Mouse (Mus musculus) brain, embryonic 14.5 days (tissue): ENCODE measurements around the gene Schip1. TPM values are rescaled to one million over a fixed set of nuclear protein-coding genes. Genes with fewer than 3 reads are reported as not detected.

Source experiments
- DNase-seq: peaks from one replicate; pipeline ENCODE4 v3.0.0-alpha.2; 2011; ENCODE audit warnings: low read depth
- CTCF ChIP-seq: fragments of 200-500 bp; IDR thresholded peaks from 2 replicates; pipeline ENCODE4 v1.5.1; 2012; ENCODE audit warnings: inconsistent platforms, mild to moderate bottlenecking, moderate library complexity, borderline replicate concordance; ENCODE audit not compliant: insufficient read depth, insufficient read length; ENCODE audit errors: extremely low read depth
- POLR2A ChIP-seq: fragments of 200-500 bp; IDR thresholded peaks from 2 replicates; pipeline ENCODE4 v1.6.1; 2012; ENCODE audit warnings: mild to moderate bottlenecking, inconsistent platforms, borderline replicate concordance; ENCODE audit not compliant: poor library complexity, insufficient read depth, insufficient read length, severe bottlenecking; ENCODE audit errors: extremely low read depth
- polyA plus RNA-seq: library from polyadenylated mRNA; depleted of rRNA; stranded (reverse); fragments of >200 nt; gene quantifications from 2 replicates; pipeline ENCODE4 v1.2.3, GENCODE M21; 2012; rRNA removed

Gene Schip1
- polyA plus RNA-seq, 1 experiment: 80.7 TPM

DNA sequence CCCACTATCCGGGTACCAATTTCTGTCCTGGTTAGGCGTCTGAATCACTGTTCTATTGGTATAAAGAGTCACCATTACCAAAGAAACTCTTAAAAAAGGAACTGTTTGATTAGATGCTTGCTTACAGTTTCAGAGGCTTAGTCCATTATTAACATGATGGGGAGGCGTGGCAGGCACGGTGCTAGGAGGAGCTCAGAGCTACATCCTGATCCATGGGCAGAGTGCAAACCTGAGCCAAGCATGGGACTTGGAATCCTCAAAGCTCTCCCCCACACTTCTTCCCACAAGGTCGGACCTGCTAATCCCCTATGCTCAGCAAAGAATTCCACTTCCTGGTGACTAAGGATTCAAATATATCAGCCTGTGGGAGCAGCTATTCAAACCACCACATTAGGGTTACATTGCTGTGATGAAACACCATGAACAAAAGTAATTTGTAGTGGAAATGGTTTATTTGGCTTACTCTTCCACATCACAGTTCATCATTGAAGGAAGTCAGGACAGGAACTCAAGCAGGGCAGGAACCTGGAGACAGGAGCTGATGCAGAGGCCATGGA lies 604.9 kb downstream of the Schip1 start:
- no peak for DNase-seq
- TF ChIP-seq POLR2A (no peak), CTCF (no peak)

DNA sequence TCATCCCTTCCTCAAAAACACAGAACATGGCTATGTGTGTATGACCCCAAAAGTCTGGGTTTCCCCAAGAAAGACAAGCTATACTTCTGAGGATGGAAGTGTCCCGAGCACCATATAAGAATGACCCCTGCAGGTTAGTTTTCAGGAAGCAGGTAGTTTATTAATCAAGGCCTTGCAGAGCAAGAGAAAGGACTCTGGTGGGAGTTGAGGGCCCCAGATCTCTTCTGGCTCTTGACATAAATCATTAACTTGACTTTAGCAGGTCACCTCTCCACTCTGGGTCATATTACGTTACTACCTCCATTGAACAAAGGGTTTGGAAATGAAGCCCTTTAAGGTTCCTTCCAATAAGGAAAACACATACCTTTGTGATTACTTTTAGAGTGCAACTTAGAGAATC lies 610.1 kb downstream of the Schip1 start:
- no peak for TF ChIP-seq CTCF
- no peak for TF ChIP-seq POLR2A
- no peak for DNase-seq

- TF ChIP-seq CTCF (no peak), POLR2A (no peak)
- DNase-seq: peak; percentile 34
Observed at GRCm38 (mm10) chr3:68675216-68675835, 610.7 kb downstream of the Schip1 start.

Other genes starting within 250 kb of the Schip1 start
- gene Iqcj, start 172.6 kb upstream of the Schip1 start, polyA plus RNA-seq: 0.38 and 0.77 TPM in 2 replicates
- gene Iqschfp, start 172.6 kb upstream of the Schip1 start, polyA plus RNA-seq: 5.4 and 7.6 TPM in 2 replicates